Mouse (Mus musculus): ENCODE measurements at regions not wholly inside any gene's neighbourhood (a gene's known extent, or its start where the extent isn't known, plus 50 kb on each side); places are given as distances from the start of the nearest gene placed in this dataset.

DNA sequence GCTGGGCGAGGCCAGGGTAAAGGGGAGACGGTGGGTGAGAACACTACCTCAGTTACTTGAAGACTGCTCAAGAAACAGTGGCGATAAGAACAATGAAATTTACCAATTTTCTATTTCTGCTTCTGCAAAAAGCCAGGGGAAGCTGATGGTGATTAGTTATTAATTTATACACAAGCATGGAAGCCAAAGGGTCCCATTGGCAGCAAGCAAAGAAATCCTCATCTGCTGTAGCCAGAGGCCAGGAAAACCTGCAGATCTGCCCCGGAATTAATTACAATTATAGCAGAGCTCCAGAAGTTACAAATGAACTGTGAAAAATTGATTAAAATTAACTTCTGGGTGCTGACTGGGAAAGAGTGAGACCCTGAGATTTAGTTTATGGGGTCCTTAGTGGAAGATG, 506.2 kb upstream of the Rgma start:
- DNase-seq (ENCODE audit: low read depth in 1 of 2, low spot score in 2 of 2), result no peak

GRCm38 (mm10) chr7:72900816-72901215, 474.5 kb upstream of the Rgma start:
- no peak for DNase-seq (ENCODE audit: low read depth in 1 of 2, low spot score in 2 of 2)

DNA sequence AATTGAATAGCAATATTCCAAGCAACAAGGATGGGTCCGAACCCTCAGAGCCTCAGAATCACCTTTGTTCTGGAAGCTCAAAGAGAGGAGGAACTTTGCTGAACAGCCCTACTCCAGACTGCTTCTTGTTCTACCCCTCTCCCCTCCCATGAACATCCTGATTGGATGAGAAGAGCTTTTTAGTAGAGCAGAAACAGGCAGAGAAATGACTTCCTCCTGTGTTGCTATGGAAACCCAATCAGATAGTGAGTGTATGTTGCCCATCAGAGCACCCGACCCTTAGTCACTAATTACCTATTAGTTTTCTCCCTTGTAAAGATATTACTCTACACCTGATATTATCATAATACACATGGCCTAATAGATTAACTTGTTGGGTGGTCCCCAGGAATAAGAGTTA, 469.4 kb upstream of the Rgma start:
- DNase-seq (ENCODE audit: low read depth in 1 of 2, low spot score in 2 of 2), result no peak

- DNase-seq (ENCODE audit: low read depth in 1 of 2, low spot score in 2 of 2), result no peak
These were observed 468.8 kb upstream of the Rgma start for GRCm38 (mm10) chr7:72906536-72906935.

- no peak for DNase-seq (ENCODE audit: low read depth in 1 of 2, low spot score in 2 of 2)
These were observed 448.4 kb upstream of the Rgma start for GRCm38 (mm10) chr7:72926772-72927380.

- no peak for DNase-seq (ENCODE audit: low read depth in 1 of 2, low spot score in 2 of 2)
These were observed 436.5 kb upstream of the Rgma start for GRCm38 (mm10) chr7:72938842-72939241.

DNA sequence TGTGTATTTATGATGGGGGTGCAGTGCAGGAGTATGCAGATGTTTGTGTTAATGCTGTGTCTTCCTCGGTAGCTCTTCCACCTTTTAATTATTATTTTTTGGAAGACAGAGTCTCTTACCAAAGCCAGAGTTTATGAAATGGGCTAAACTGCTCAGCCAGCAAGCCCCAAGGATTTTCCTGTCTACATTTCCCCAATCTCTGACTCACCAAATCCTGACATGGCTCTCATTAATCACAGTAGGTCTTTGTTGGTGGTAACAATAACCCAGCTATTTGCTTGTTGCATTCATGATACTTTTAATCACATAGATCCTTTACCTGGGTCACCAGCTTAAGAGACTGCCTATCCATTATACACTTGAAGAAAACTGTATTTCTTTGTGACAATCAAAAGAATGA, 427.8 kb upstream of the Rgma start:
- DNase-seq (ENCODE audit: low read depth in 1 of 2, low spot score in 2 of 2), result no peak

DNA sequence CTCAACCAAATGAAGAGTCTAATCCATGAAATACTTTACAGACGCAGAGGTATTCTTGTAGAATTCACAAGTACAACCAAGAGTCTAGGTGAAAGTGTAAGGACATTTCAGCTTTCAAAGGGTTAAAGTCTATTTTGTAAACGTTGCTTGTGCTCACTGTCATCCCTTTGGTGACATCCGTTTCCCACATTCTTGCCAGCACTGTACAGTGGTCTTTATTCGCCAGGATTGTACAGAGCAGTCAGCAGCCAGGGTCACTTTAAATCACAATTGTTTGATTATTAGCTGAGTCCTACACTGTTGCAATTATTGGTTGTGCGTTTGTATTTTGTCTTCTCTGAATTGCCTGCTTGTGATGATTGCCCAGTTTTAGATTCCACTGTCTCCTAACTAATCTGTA, 427.3 kb upstream of the Rgma start:
- no peak for DNase-seq (ENCODE audit: low read depth in 1 of 2, low spot score in 2 of 2)

- no peak for DNase-seq (ENCODE audit: low read depth in 1 of 2, low spot score in 2 of 2)
These were observed 426.6 kb upstream of the Rgma start for GRCm38 (mm10) chr7:72948666-72949065.

DNA sequence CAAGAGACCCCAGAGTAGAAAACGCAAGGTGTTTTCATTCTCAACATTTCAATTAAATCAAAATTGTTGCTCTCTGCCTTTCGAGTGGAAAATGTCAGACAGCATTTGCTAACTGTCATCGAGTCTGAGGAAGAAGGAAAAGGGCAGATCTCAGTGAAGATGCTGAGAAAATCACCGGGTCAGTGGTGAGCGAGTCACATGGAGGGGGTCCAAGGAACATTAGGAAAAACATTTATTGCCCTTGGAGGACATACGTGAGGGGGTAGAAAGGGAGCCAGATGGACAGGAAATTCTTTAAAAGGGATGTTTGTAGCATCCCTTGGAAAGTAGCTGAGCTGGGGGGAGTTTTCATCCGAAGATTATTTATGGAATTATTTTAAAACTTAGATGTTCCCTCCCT, 425.4 kb upstream of the Rgma start:
- no peak for DNase-seq (ENCODE audit: low read depth in 1 of 2, low spot score in 2 of 2)

DNA sequence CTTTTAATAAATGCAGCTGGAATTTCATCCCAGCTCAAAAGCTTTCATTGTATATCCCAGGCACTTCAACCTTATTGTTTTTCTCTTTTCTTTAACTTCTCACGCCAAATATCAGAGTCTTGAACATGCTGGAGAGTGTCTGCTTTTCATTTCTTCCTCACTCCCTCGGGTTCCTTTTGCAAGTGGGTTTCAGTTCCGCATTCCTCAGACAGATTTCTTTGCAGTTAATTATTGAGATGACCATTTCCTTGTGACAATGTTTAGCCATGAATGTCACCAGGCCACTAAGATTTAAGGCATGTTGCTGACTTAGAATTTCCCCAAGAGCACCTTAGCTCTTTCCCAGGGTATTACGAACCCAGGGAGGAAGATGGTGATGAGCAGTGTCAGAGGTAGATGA, 417.6 kb upstream of the Rgma start:
- DNase-seq (ENCODE audit: low read depth in 1 of 2, low spot score in 2 of 2), result no peak

GRCm38 (mm10) chr7:72961321-72961720, 414.0 kb upstream of the Rgma start:
- DNase-seq (ENCODE audit: low read depth in 1 of 2, low spot score in 2 of 2), result no peak

- no peak for DNase-seq (ENCODE audit: low read depth in 1 of 2, low spot score in 2 of 2)
These were observed 412.5 kb upstream of the Rgma start for GRCm38 (mm10) chr7:72962815-72963214.

GRCm38 (mm10) chr7:72963908-72964307, 411.4 kb upstream of the Rgma start:
- no peak for DNase-seq (ENCODE audit: low read depth in 1 of 2, low spot score in 2 of 2)

DNA sequence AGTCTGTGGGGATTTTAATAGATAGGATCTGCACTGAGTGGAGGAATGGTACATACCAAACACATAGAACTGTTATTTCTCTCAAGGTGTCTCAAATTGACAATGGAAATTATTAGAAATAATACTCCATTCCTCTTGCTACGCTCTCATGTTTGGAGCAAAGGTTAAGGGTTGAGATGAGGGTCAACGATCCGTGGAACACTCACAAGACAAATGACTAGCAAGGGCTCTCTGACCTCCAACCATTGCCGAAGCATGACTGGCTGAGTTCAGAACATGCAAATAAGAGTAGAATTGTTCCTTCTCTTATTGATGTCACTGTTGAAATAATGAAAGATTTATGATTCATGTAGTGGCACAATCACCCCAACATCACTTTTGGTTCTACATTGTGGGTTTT, 407.1 kb upstream of the Rgma start:
- no peak for DNase-seq (ENCODE audit: low read depth in 1 of 2, low spot score in 2 of 2)

GRCm38 (mm10) chr7:72971506-72972267, 403.6 kb upstream of the Rgma start:
- no peak for DNase-seq (ENCODE audit: low read depth in 1 of 2, low spot score in 2 of 2)

GRCm38 (mm10) chr7:72972397-72972796, 402.9 kb upstream of the Rgma start:
- DNase-seq (ENCODE audit: low read depth in 1 of 2, low spot score in 2 of 2), result no peak

DNA sequence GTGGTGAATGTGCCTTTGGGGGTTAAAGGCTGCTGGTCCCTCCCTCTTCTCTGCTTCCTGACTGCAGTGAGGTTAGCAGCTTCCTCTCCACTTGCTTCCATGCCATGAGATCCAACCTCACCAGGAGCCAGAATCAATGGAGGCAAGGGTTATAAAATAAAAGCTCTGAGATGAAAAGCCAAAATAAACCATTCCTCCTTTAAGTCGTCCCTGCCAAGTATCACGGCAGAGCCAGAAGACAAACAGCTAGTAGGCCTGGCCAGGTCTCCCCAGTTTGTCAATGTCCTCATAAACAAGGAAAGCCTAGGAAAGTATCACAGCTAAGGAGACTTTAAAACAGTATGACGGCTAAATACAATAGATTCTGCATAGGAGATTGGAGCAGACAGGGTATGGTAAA, 401.5 kb upstream of the Rgma start:
- no peak for DNase-seq (ENCODE audit: low read depth in 1 of 2, low spot score in 2 of 2)

- DNase-seq (ENCODE audit: low read depth in 1 of 2, low spot score in 2 of 2), result no peak
These were observed 400.9 kb upstream of the Rgma start for GRCm38 (mm10) chr7:72974384-72974783.

DNA sequence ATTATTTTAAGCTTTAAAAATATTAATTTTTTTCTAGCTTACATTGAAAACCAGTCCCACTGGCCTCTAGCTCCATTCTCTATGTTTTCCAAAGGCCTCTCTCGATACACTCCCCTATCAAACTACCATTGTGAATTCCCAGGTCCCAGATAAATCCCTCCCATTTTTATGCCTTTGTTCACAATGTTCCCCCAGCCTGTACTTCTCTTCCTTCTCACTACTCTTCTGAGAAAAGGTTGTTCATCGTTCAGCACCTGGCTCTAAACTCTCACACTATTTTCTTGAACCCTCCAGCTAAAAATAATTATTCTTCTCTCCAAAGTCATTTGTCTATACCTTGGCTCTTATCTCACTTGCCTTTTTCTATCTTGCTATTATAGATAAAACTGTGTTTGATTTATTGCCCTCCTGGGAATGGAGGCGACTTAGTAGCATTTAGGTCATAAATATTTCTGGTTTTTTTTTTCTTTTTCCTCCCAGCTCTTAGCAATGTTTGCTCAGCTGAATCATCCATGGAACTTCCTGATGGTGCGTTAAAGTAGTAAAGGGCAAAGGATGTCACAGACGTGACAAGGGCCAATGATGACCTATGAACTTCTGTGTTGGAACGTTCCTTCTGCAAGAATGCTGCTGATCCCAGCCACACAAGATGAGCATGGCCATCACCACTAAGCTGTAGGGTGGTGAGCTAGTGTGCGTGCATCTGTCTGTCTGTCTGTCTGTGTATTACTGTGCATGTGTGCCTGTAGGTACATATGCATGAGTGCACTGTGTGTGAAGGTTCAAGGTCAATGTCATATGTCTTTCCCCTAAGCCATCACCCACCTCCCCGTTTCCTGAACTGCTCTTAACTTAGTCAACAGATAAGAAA, 384.5 kb upstream of the Rgma start:
- DNase-seq (ENCODE audit: low read depth in 1 of 2, low spot score in 2 of 2), result no peak

GRCm38 (mm10) chr7:72998374-72998773, 376.9 kb upstream of the Rgma start:
- no peak for DNase-seq (ENCODE audit: low read depth in 1 of 2, low spot score in 2 of 2)

DNA sequence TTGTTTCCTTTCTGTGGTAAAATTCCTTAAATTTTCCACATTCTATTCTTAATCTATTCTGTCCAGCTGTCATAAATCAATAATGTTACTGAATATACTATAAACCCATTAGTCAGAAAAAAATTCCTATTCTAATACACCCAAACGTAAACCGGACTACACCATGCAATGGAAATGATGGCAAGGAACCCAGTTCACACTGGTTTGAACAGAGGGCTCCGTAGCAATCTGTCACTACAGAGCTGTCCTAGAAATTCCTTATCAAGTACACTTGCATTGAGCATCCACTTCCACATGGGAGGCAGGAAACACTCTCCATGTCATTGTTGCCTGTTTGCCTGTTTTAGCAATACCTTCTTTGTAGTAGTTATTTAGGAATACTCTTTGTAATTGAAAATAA, 356.2 kb upstream of the Rgma start:
- no peak for DNase-seq (ENCODE audit: low read depth in 1 of 2, low spot score in 2 of 2)
